Mouse (Mus musculus) liver, adult 2 months (tissue): ENCODE measurements around the gene Phlda1. TPM values are rescaled to one million over a fixed set of nuclear protein-coding genes. Genes with fewer than 3 reads are reported as not detected.

Experiments
- DNase-seq: peaks from one replicate; pipeline ENCODE4 v3.0.0-alpha.2; 2011; ENCODE audit warnings: low read depth, low spot score; ENCODE audit errors: extremely low read depth
- H3K27ac ChIP-seq: fragments of 200-500 bp; replicated peaks from 2 replicates; pipeline ENCODE4 v1.5.1; 2012; ENCODE audit warnings: low read depth, mild to moderate bottlenecking, control low read depth, inconsistent platforms, low read length; ENCODE audit not compliant: insufficient read depth
- H3K27me3 ChIP-seq: fragments of 200-500 bp; 2 replicates; pipeline ENCODE4 v1.6.1; 2012; ENCODE audit warnings: mild to moderate bottlenecking, moderate library complexity, low read length, inconsistent platforms; ENCODE audit not compliant: control insufficient read depth, insufficient read depth
- H3K36me3 ChIP-seq: fragments of 200-500 bp; 2 replicates; pipeline ENCODE4 v1.6.1; 2012; ENCODE audit warnings: low read length, inconsistent platforms; ENCODE audit not compliant: control insufficient read depth, insufficient read depth
- H3K4me1 ChIP-seq: fragments of 200-500 bp; 2 replicates; pipeline ENCODE4 v1.6.1; 2011; ENCODE audit warnings: low read length; ENCODE audit not compliant: control insufficient read depth, insufficient read depth
- H3K4me3 ChIP-seq: fragments of 200-500 bp; 2 replicates; pipeline ENCODE4 v1.5.1; 2011; ENCODE audit warnings: low read depth, mild to moderate bottlenecking, control low read depth, low read length, moderate library complexity; ENCODE audit not compliant: insufficient read depth
- H3K79me2 ChIP-seq: fragments of 200-500 bp; 2 replicates; pipeline ENCODE4 v1.6.1; 2012; ENCODE audit warnings: inconsistent platforms, mild to moderate bottlenecking, low read length, moderate library complexity; ENCODE audit not compliant: control insufficient read depth, insufficient read depth
- H3K9ac ChIP-seq: fragments of 200-500 bp; 2 replicates; pipeline ENCODE4 v1.6.1; 2012; ENCODE audit warnings: low read depth, mild to moderate bottlenecking, control low read depth, inconsistent platforms, low read length
- CTCF ChIP-seq: fragments of 200-500 bp; IDR thresholded peaks from 2 replicates; pipeline ENCODE4 v1.5.1; 2011; ENCODE audit warnings: low read depth, low read length, control low read depth
- POLR2A ChIP-seq: fragments of 200-500 bp; IDR thresholded peaks from 2 replicates; pipeline ENCODE4 v1.6.1; 2011; ENCODE audit warnings: low read length, control low read depth; ENCODE audit not compliant: insufficient read depth; ENCODE audit errors: extremely low read depth
- WGBS: fragments of 180-500 bp; shearing (Covaris S2); methylation state at CpG from one replicate; pipeline ENCODE4 v1.1.7; 2018; 5-methylcytosine and 5-hydroxymethylcytosine counted together
- polyA plus RNA-seq: library from polyadenylated mRNA; depleted of rRNA; stranded (reverse); fragments of >200 nt; gene quantifications from 2 replicates; pipeline ENCODE4 v1.2.3, GENCODE M21; 2012; rRNA removed
- total RNA-seq: library from RNA; depleted of rRNA; stranded (reverse); fragments of >200 nt; gene quantifications from 2 replicates; pipeline ENCODE4 v1.2.3, GENCODE M21; 2014; rRNA removed

Phlda1 gene
- total and polyA plus RNA-seq, 2 experiments = 11.2 to 51.0 TPM

- Histone ChIP-seq H3K27me3 (no peaks in the 10 kb centered on the region), H3K79me2 (no peaks in the 10 kb centered on the region), H3K27ac (no peak overlapping the region), H3K9ac (no peak overlapping the region), H3K4me1 (peaks cover 5% of the 10 kb centered on the region; the same call in 1 of the 2 replicates), H3K4me3 (no peak overlapping the region), H3K36me3 (no peaks in the 10 kb centered on the region)
- 91% methylated on average over 4 of the region's 4 CpGs for WGBS
- DNase-seq = no peak
- no peak for TF ChIP-seq CTCF
- TF ChIP-seq POLR2A = no peak
Measured at GRCm38 (mm10) chr10:111545648-111546047, 39.6 kb downstream of the Phlda1 start.

DNA sequence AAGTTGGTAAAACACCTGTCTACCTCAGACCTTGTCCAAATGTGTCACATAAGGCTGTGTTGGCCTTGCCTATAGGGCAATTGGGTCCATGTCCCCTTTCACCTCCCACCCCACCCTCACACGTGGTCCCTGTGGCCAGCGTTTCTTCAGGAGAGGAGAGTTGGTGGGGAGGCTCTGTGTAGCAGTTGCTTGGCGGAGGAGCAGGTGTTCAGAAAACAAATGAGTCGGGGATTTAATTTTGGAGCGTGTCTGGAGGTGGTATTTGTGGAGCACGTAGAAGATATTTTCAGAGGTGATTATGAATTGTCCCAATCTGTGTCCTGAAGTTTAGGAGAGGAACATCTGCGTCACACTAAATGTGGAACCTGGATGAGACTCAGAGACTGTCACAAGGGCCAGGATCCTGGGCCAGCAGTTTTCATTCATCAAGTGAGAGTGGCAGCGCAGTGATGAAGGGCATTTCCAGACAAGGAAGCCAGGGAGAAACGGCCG is 41.8 kb downstream of the Phlda1 start:
- Histone ChIP-seq H3K27me3 (no peaks in the 10 kb centered on the region), H3K27ac (no peak overlapping the region), H3K36me3 (no peaks in the 10 kb centered on the region), H3K79me2 (no peaks in the 10 kb centered on the region), H3K4me1 (peaks cover 5% of the 10 kb centered on the region; the same call in 1 of the 2 replicates), H3K9ac (no peak overlapping the region), H3K4me3 (no peak overlapping the region)
- no peak for TF ChIP-seq POLR2A
- no peak for DNase-seq
- WGBS = 86% methylated on average over 10 of the region's 10 CpGs

GRCm38 (mm10) chr10:111550075-111550695 is 44.1 kb downstream of the Phlda1 start:
- H3K79me2 ChIP-seq = no peaks in the 10 kb centered on the region
- no peak overlapping the region for H3K4me3 ChIP-seq
- no peaks in the 10 kb centered on the region for H3K4me1 ChIP-seq
- H3K27ac ChIP-seq = no peak overlapping the region
- H3K9ac ChIP-seq = no peak overlapping the region
- DNase-seq = peak; percentile 28
- no peaks in the 10 kb centered on the region for H3K27me3 ChIP-seq
- TF ChIP-seq CTCF = no peak
- TF ChIP-seq POLR2A = no peak
- no peaks in the 10 kb centered on the region for H3K36me3 ChIP-seq
- WGBS = 64% methylated on average over 6 of the region's 6 CpGs

- no peaks in the 10 kb centered on the region for H3K36me3 ChIP-seq
- no peaks in the 10 kb centered on the region for H3K27me3 ChIP-seq
- 90% methylated on average over 7 of the region's 7 CpGs for WGBS
- no peak overlapping the region for H3K9ac ChIP-seq
- no peak for DNase-seq
- 0 out of 2 replicates have a peak, but pooled peaks cover 1% of the 10 kb centered on the region for H3K4me1 ChIP-seq
- H3K27ac ChIP-seq = no peak overlapping the region
- TF ChIP-seq CTCF (no peak), POLR2A (no peak)
- H3K79me2 ChIP-seq = no peaks in the 10 kb centered on the region
- H3K4me3 ChIP-seq = no peak overlapping the region
Measured at GRCm38 (mm10) chr10:111553695-111554094, 47.6 kb downstream of the Phlda1 start.

- H3K9ac ChIP-seq = no peak overlapping the region
- H3K4me3 ChIP-seq = no peak overlapping the region
- no peaks in the 10 kb centered on the region for H3K27me3 ChIP-seq
- DNase-seq = no peak
- H3K4me1 ChIP-seq = 0 out of 2 replicates have a peak, but pooled peaks cover 3% of the 10 kb centered on the region
- no peaks in the 10 kb centered on the region for H3K36me3 ChIP-seq
- TF ChIP-seq CTCF = no peak
- TF ChIP-seq POLR2A = no peak
- no peak overlapping the region for H3K27ac ChIP-seq
- H3K79me2 ChIP-seq = no peaks in the 10 kb centered on the region
- 92% methylated on average over 5 of the region's 5 CpGs for WGBS
Measured at GRCm38 (mm10) chr10:111554651-111555050, 48.6 kb downstream of the Phlda1 start.

DNA sequence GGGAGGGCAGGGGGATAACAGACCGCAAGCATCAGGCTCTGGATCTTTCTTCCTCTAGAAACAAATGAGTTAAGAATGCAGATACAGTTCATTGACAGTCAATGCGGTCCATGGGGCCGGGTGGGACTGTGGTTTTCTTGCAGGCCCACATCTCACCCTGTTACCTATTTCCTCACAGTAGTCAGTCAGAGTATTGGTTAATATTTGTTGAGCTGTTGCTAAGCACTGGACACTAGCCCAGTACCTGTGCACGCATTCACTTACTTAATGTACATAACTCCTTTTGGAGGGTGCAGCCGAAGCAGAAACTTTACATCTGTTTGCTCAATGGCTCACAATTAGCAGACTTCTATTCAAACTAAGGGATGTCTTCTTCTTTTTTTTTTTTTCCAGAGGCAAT is 52.1 kb downstream of the Phlda1 start:
- Histone ChIP-seq H3K27ac (no peak overlapping the region), H3K36me3 (no peaks in the 10 kb centered on the region), H3K9ac (no peak overlapping the region), H3K4me1 (0 out of 2 replicates have a peak, but pooled peaks cover 3% of the 10 kb centered on the region), H3K79me2 (no peaks in the 10 kb centered on the region), H3K27me3 (no peaks in the 10 kb centered on the region), H3K4me3 (no peak overlapping the region)
- whole genome bisulfite sequencing = 40% methylated on average over 5 of the region's 5 CpGs
- DNase-seq = peak; percentile 61
- no peak for TF ChIP-seq POLR2A

Other genes starting within 250 kb of the Phlda1 start
- gene Bbs10, start 207.6 kb upstream of the Phlda1 start, total RNA-seq = 5.2 and 6.2 TPM in 2 replicates
- 1.3 and 1.6 TPM in 2 replicates for gene Bbs10, start 207.6 kb upstream of the Phlda1 start, polyA plus RNA-seq
- gene Nap1l1, start 33.1 kb upstream of the Phlda1 start, total RNA-seq = 22.8 and 27.8 TPM in 2 replicates
- gene Nap1l1, start 33.1 kb upstream of the Phlda1 start, polyA plus RNA-seq = 3.7 TPM in 2 replicates